20 mouse cellular contexts compared by ENCODE assay signal in the genomic region with DNA sequence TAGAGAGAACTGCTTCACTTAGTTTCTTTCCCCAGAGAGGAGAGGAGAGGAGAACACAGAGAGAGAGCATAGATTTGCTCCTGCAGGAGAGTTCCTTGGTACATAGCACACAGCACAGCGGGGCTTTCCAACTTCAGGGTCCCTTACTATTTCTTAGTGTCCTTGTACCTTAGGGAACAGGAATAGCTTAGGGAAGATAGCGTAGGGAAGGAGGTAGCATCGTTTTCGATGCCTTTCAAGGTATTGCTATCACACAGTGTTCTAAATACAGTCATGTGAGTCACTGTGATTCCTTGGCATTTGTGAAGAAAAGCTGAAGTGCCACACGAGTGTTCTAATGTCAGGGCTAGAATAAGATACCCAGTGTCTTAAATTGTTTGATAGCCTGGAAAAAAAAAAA. TPM values are rescaled to one million over a fixed set of nuclear protein-coding genes. Genes with fewer than 3 reads are reported as not detected.
"Had no signal": no experiment of that assay in that cellular context is flagged by ENCODE, and none has a peak within 500 bp of the region (broad histone marks: within the 10 kb centered on the region; RNA-seq: fewer than 3 reads in every experiment).

No protein-coding gene starts in this region.

- DNase-seq: lung, adult 18-20 months; lung, embryonic 14.5 days; lung, postnatal 10 days; lung, postnatal 4 days; retina, postnatal 1 day; right cerebral cortex, adult 18-20 months; right cerebral cortex, postnatal 25 days; right cerebral cortex, postnatal 4 days; spleen, adult 18-20 months; thymus, adult 18-20 months; thymus, postnatal 14 days; thymus, postnatal 36 days had no signal

- H3K27ac ChIP-seq: midbrain, embryonic 10.5 days; midbrain, embryonic 13.5 days; neural tube, embryonic 13.5 days; neural tube, embryonic 15.5 days had no signal

- H3K4me3 ChIP-seq: midbrain, embryonic 10.5 days; midbrain, embryonic 13.5 days; myocyte; neural tube, embryonic 13.5 days; neural tube, embryonic 15.5 days had no signal

RNA-seq across cellular contexts. Expression of a gene that starts 18.5 kb away (rescaled TPM):
- total RNA-seq: megakaryocyte-erythroid progenitor cell, adult 5-6 weeks had no signal
- polyA plus RNA-seq: liver, embryonic 16.5 days; midbrain, embryonic 13.5 days; neural tube, embryonic 11.5 days had no signal
